Mouse (Mus musculus) T-helper 1 cell (primary cell): ENCODE results near the gene Olfr26.
"Not testable (repeated sequence)": the region's sequence is repeated elsewhere in the genome, so short reads cannot be mapped to it uniquely, and the experiment has no call there.

ENCODE experiments used
- in situ Hi-C: fragments of 300-600 bp; cut with MboI, MseI; formaldehyde crosslinking; loops from one replicate; pipeline ENCODE4 v1.15.1; 2025; ENCODE audit warnings: high pct_unique_total_duplicates

Gene Olfr26

GRCm38 (mm10) chr9:38854760-38855159, at the start of gene Olfr26:
Gene Olfr26, plus strand, starts transcription at chr9:38855060.
- in situ Hi-C loops = no loop called here

- in situ Hi-C loops = no loop called here
These were observed 49.2 kb upstream of the Olfr26 start for GRCm38 (mm10) chr9:38805696-38806095.

- in situ Hi-C loops = no loop called here
These were observed 40.5 kb upstream of the Olfr26 start, which contains the start of gene Olfr922 for GRCm38 (mm10) chr9:38814314-38814713. Gene Olfr922, plus strand, starts transcription at chr9:38814614.

GRCm38 (mm10) chr9:38815458-38815986, 39.3 kb upstream of the Olfr26 start:
- in situ Hi-C loops = no loop called here

- in situ Hi-C loops = no loop called here
These were observed 28.6 kb upstream of the Olfr26 start, which contains the start of gene Olfr923 for GRCm38 (mm10) chr9:38826245-38826644. Gene Olfr923, plus strand, starts transcription at chr9:38826545.

GRCm38 (mm10) chr9:38833027-38833426, 21.8 kb upstream of the Olfr26 start:
- in situ Hi-C loops = no loop called here

- in situ Hi-C loops = no loop called here
These were observed 10.7 kb upstream of the Olfr26 start, which contains the start of gene Olfr924 for GRCm38 (mm10) chr9:38844149-38844548. Gene Olfr924, plus strand, starts transcription at chr9:38844449.

GRCm38 (mm10) chr9:38874880-38875279, 20.0 kb downstream of the Olfr26 start:
- in situ Hi-C loops = not testable (repeated sequence)

- in situ Hi-C loops = no loop called here
These were observed 22.0 kb downstream of the Olfr26 start, which contains the start of gene Olfr926 for GRCm38 (mm10) chr9:38876826-38877225. Gene Olfr926, plus strand, starts transcription at chr9:38877126.
